ENCODE assay signal across 29 mouse cellular contexts in genomic region chr8:79610268-79610667, GRCm38 (mm10). TPM values are rescaled to one million over a fixed set of nuclear protein-coding genes. Genes with fewer than 3 reads are reported as not detected.
DNase-seq lines count a peak whose midpoint lies in the region; ATAC-seq and TF ChIP-seq lines count a peak whose summit lies in the region.
"Had no signal": no experiment of that assay in that cellular context is flagged by ENCODE, and none has a peak within 500 bp of the region (broad histone marks: within the 10 kb centered on the region; RNA-seq: fewer than 3 reads in every experiment).

No protein-coding gene starts in this region.

- H3K9ac ChIP-seq in heart, embryonic 14.5 days (ENCODE audit: low read length) = no peak overlapping the region
- no peak overlapping the region for H3K9ac ChIP-seq in heart, postnatal 0 days (replicated peaks; ENCODE audit: low read depth, low read length)
- H3K9ac ChIP-seq: embryonic facial prominence, embryonic 13.5 days; forebrain, embryonic 12.5 days; forebrain, embryonic 15.5 days; hindbrain, embryonic 14.5 days had no signal

- no peak; the same call in 1 of the 2 replicates for ATAC-seq in heart, embryonic 14.5 days (ENCODE audit: insufficient number of reproducible peaks, insufficient read depth, low FRiP score, low read depth)
- peak; percentile 59 for ATAC-seq in heart, postnatal 0 days (ENCODE audit: insufficient read depth, low read depth)
- ATAC-seq: activated CD4-positive, CD25-positive, alpha-beta regulatory T cell, adult 4 months; CD4-positive, CD25-positive, alpha-beta regulatory T cell, adult 4 months; forebrain, embryonic 15.5 days; hindbrain, postnatal 0 days; inflammation-experienced regulatory T-cells, adult 6 months; intestine, embryonic 16.5 days had no signal

- peak; percentile 9 for DNase-seq in heart, embryonic 10.5 days (ENCODE audit: low spot score)
- no peak for DNase-seq in heart, postnatal 25 days (ENCODE audit: low spot score)
- no peak for DNase-seq in heart, adult 18-20 months
- DNase-seq in heart, postnatal 0 days (ENCODE audit: low spot score) = peak; percentile 40
- DNase-seq in heart, postnatal 14 days = no peak
- DNase-seq in retina, postnatal 1 day = no peak
- DNase-seq: adrenal gland, adult 8-10 months; adrenal gland, postnatal 25 days; cerebellum, adult 11-12 months; cerebellum, adult 8-10 months; cerebellum, postnatal 10 days; cerebellum, postnatal 36 days; embryo, embryonic 11 days; gastrocnemius, postnatal 25 days; kidney, adult 18-20 months; kidney, adult 9 months had no signal

- no peaks in the 10 kb centered on the region for H3K9me3 ChIP-seq in heart, embryonic 10.5 days
- H3K9me3 ChIP-seq in heart, embryonic 14.5 days (ENCODE audit: control insufficient read depth, low read length) = no peaks in the 10 kb centered on the region
- H3K9me3 ChIP-seq in heart, postnatal 0 days (replicated peaks; ENCODE audit: control insufficient read depth, low read length) = no peaks in the 10 kb centered on the region
- H3K9me3 ChIP-seq: embryonic facial prominence, embryonic 10.5 days; embryonic facial prominence, embryonic 13.5 days; forebrain, embryonic 12.5 days; forebrain, embryonic 15.5 days had no signal

- no peak overlapping the region for H3K4me3 ChIP-seq in heart, embryonic 10.5 days
- H3K4me3 ChIP-seq in heart, embryonic 14.5 days (ENCODE audit: control insufficient read depth in 1 of 2, insufficient read depth in 1 of 2, low read depth in 1 of 2, low read length in 2 of 2) = no peak overlapping the region
- H3K4me3 ChIP-seq in heart, postnatal 0 days (ENCODE audit: low read depth, low read length) = no peak overlapping the region
- H3K4me3 ChIP-seq: embryonic facial prominence, embryonic 10.5 days; embryonic facial prominence, embryonic 13.5 days; erythroblast, embryonic 14.5 days; forebrain, embryonic 12.5 days; forebrain, embryonic 15.5 days had no signal

- intact Hi-C loops in heart, postnatal 25 days (cut with DNase I) = no loop called here
- intact Hi-C loops in heart, postnatal 14 days (cut with DNase I) = no loop called here

- H3K4me1 ChIP-seq in heart, embryonic 10.5 days = peaks cover 14% of the 10 kb centered on the region
- H3K4me1 ChIP-seq in heart, embryonic 14.5 days (ENCODE audit: control insufficient read depth in 2 of 2, insufficient read depth in 2 of 2, low read length in 2 of 2) = peaks cover 7 to 28% of the 10 kb centered on the region in 2 experiments
- peaks cover 18% of the 10 kb centered on the region for H3K4me1 ChIP-seq in heart, postnatal 0 days (ENCODE audit: control insufficient read depth, insufficient read depth)
- H3K4me1 ChIP-seq: embryonic facial prominence, embryonic 10.5 days; embryonic facial prominence, embryonic 13.5 days; forebrain, embryonic 15.5 days had no signal

- no peak for TF ChIP-seq EP300 in heart, postnatal 0 days (IDR thresholded peaks at IDR 0.05; ENCODE audit: low read depth)

- no peak overlapping the region for H3K4me2 ChIP-seq in heart, embryonic 14.5 days (ENCODE audit: low read length)
- H3K4me2 ChIP-seq in heart, postnatal 0 days (ENCODE audit: low read depth, low read length) = no peak overlapping the region
- H3K4me2 ChIP-seq: embryonic facial prominence, embryonic 13.5 days; forebrain, embryonic 12.5 days; forebrain, embryonic 15.5 days; heart, embryonic 11.5 days; hindbrain, embryonic 14.5 days had no signal

- H3K36me3 ChIP-seq in heart, embryonic 10.5 days = no peaks in the 10 kb centered on the region
- H3K36me3 ChIP-seq in heart, embryonic 14.5 days (ENCODE audit: control insufficient read depth, insufficient read depth, low read length) = no peaks in the 10 kb centered on the region
- no peaks in the 10 kb centered on the region for H3K36me3 ChIP-seq in heart, postnatal 0 days (replicated peaks; ENCODE audit: control insufficient read depth, insufficient read depth, low read length)
- H3K36me3 ChIP-seq: embryonic facial prominence, embryonic 10.5 days; embryonic facial prominence, embryonic 13.5 days; forebrain, embryonic 12.5 days; forebrain, embryonic 15.5 days had no signal

- H3K27ac ChIP-seq in heart, embryonic 10.5 days = no peak overlapping the region
- peak overlapping the region; percentile 39 to 57; a peak in 3 of 4 replicates for H3K27ac ChIP-seq in heart, embryonic 14.5 days (replicated peaks in 1 of 2; ENCODE audit: control insufficient read depth in 1 of 2, insufficient read depth in 1 of 2, low read depth in 2 of 2, low read length in 2 of 2)
- peak overlapping the region; percentile 7 for H3K27ac ChIP-seq in heart, postnatal 0 days (ENCODE audit: low read depth)
- H3K27ac ChIP-seq: embryonic facial prominence, embryonic 10.5 days; embryonic facial prominence, embryonic 13.5 days; forebrain, embryonic 12.5 days; forebrain, embryonic 15.5 days; hindbrain, embryonic 14.5 days; hindbrain, postnatal 0 days had no signal

- no peaks in the 10 kb centered on the region for H3K27me3 ChIP-seq in heart, embryonic 10.5 days (ENCODE audit: insufficient read depth, poor library complexity, severe bottlenecking)
- H3K27me3 ChIP-seq in heart, embryonic 14.5 days (ENCODE audit: control insufficient read depth, insufficient read depth, low read length) = no peaks in the 10 kb centered on the region
- no peaks in the 10 kb centered on the region for H3K27me3 ChIP-seq in heart, postnatal 0 days (ENCODE audit: control insufficient read depth, insufficient read depth, low read length)
- H3K27me3 ChIP-seq: embryonic facial prominence, embryonic 13.5 days; forebrain, embryonic 12.5 days; forebrain, embryonic 15.5 days had no signal

- TF ChIP-seq CTCF in heart, postnatal 0 days (IDR thresholded peaks at IDR 0.05; ENCODE audit: low read depth) = no peak

RNA-seq across cellular contexts. Expression of gene Otud4, which starts 29.1 kb away (rescaled TPM):
- 18.4 and 21.9 TPM in 2 replicates for polyA plus RNA-seq in heart, embryonic 10.5 days (2016; fragmentation: Nextera tagmentation; extraction: Ambion mirVana)
- total RNA-seq in heart, postnatal 25 days (2021) = 10 to 100 TPM; 39.7 to 52.2 TPM
- polyA plus RNA-seq in heart, embryonic 14.5 days (2014; fragmentation: Nextera tagmentation; extraction: Ambion mirVana) = 27.4 and 28.1 TPM in 2 replicates
- 10 to 100 TPM; 45.5 to 46.7 TPM for total RNA-seq in heart, adult 18-20 months (2021)
- 30.3 and 32.7 TPM in 2 replicates for total RNA-seq in heart, postnatal 0 days (2014; rRNA removed; ENCODE audit: low replicate concordance)
- 8.4 and 8.8 TPM in 2 replicates for polyA plus RNA-seq in heart, postnatal 0 days (2015; fragmentation: Nextera tagmentation; extraction: Ambion mirVana)
- 10 to 100 TPM; 45.5 to 45.7 TPM for total RNA-seq in heart, postnatal 14 days (2021)

Comparison
In these comparisons a context has a peak if more than half of its experiments do, and no peak if none do; other contexts are left out.
1. DNase-seq: peak in heart, embryonic 10.5 days (single experiment) and heart, postnatal 0 days (single experiment); none in heart, postnatal 25 days (single experiment), heart, adult 18-20 months (0 of 2), heart, postnatal 14 days (0 of 2) and retina, postnatal 1 day (single experiment).